Mouse (Mus musculus) heart, embryonic 13.5 days (tissue): Measurements from ENCODE around the gene Rnf150. TPM values are rescaled to one million over a fixed set of nuclear protein-coding genes. Genes with fewer than 3 reads are reported as not detected.
A peak's percentile ranks its signal among the peaks of the same experiment; 100 is the strongest.

ENCODE experiments used
- ATAC-seq: fragments of 200-750 bp; cut with Nextera tagmentation; 2 replicates; pipeline ENCODE4 v1.8.0; 2017; ENCODE audit warnings: moderate TSS enrichment; ENCODE audit not compliant: insufficient number of reproducible peaks, low FRiP score, low TSS enrichment; ENCODE audit errors: extremely low read depth
- H3K27ac ChIP-seq: fragments of 300-500 bp; sonication (generic); replicated peaks from 2 replicates; pipeline ENCODE4 v1.5.1; 2015; ENCODE audit warnings: moderate library complexity, mild to moderate bottlenecking, inconsistent platforms
- H3K27me3 ChIP-seq: fragments of 300-500 bp; sonication (generic); replicated peaks from 2 replicates; pipeline ENCODE4 v1.6.1; 2015; ENCODE audit warnings: mild to moderate bottlenecking, inconsistent platforms
- H3K36me3 ChIP-seq: fragments of 300-500 bp; sonication (generic); 2 replicates; pipeline ENCODE4 v1.6.1; 2015; ENCODE audit warnings: mild to moderate bottlenecking, inconsistent platforms
- H3K4me1 ChIP-seq: fragments of 300-500 bp; sonication (generic); 2 replicates; pipeline ENCODE4 v1.6.1; 2015; ENCODE audit warnings: inconsistent platforms
- H3K4me2 ChIP-seq: fragments of 300-500 bp; sonication (generic); 2 replicates; pipeline ENCODE4 v1.6.1; 2015; ENCODE audit warnings: inconsistent platforms, mild to moderate bottlenecking, moderate library complexity
- H3K4me3 ChIP-seq: fragments of 300-500 bp; sonication (generic); 2 replicates; pipeline ENCODE4 v1.5.1; 2015; ENCODE audit warnings: moderate library complexity, mild to moderate bottlenecking, inconsistent platforms
- H3K9ac ChIP-seq: fragments of 300-500 bp; sonication (generic); 2 replicates; pipeline ENCODE4 v1.6.1; 2015; ENCODE audit warnings: inconsistent platforms, mild to moderate bottlenecking, moderate library complexity
- H3K9me3 ChIP-seq: fragments of 300-500 bp; sonication (generic); 2 replicates; pipeline ENCODE4 v1.6.1; 2016; ENCODE audit warnings: inconsistent platforms
- WGBS: fragments of 180-500 bp; shearing (Covaris S2); methylation state at CpG from one replicate; pipeline ENCODE4 v1.1.7; 2015; ENCODE audit warnings: mixed read lengths; 5-methylcytosine and 5-hydroxymethylcytosine counted together
- polyA plus RNA-seq: library from polyadenylated mRNA; unstranded; fragments of >200 nt; fragmentation: Nextera tagmentation; extraction: Ambion mirVana; gene quantifications from 2 replicates; pipeline ENCODE4 v1.2.1, GENCODE M21; 2015

The Rnf150 gene
- polyA plus RNA-seq, 1 experiment from 2014 or later = 0.64 TPM

DNA sequence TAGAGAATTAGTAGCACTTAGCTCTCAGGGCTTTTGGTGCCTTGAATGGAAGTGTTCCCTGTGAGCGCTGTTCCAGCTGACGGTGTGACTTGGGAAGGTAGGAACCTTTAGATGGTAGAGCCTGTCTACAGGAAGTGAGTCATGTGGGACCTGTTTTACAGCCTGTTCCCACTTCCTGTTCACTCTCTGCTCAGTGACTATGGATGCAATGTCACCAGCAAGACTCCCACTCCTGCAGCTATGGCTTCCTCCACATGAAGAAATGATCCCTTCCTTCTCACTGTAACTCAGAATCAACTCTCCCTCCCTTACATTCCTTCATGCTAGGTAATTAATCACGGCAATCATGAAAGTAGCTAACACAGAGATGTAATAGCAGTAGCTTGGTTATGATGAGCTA is 51.4 kb downstream of the Rnf150 start:
- Histone ChIP-seq H3K9me3 (no peaks in the 10 kb centered on the region), H3K4me3 (no peak overlapping the region), H3K9ac (no peak overlapping the region), H3K27ac (no peak overlapping the region), H3K36me3 (no peaks in the 10 kb centered on the region), H3K4me1 (peaks cover 13% of the 10 kb centered on the region), H3K27me3 (no peaks in the 10 kb centered on the region), H3K4me2 (no peak overlapping the region)
- no peak for ATAC-seq
- 76% methylated on average over 3 of the region's 3 CpGs for WGBS

DNA sequence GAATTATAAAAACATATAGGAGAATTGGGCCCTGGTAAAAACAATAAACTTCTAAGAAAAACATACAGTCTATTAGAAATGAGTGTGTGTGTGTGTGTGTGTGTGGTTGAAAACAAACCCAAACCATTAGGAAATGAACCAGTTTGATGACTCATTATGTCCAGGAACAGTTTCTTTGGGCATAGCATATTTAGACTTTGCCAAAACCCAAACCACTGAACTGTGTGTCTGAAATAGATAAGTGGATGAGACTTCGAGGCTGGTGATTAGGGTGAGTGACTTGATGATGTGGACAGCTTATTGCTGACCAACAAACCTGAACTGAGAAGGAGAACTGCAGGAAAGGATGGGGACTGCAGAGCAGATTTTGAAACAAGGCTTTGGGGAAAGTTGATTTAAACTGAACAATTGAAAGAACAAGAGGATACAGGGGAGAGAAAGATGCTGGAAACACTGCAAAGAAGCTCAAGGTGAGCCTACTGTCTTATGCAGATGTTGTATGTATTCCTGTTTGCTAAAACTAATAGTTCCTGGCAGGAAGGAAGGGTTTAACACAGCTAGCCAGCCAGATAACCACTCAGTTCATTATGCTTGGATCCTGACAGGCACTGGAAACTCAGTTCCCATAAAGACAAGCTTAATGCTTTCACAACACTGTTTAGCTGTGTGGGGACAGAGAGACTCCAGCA is 53.8 kb downstream of the Rnf150 start:
- no peaks in the 10 kb centered on the region for H3K36me3 ChIP-seq
- ATAC-seq = no peak
- 8% methylated on average over 1 of the region's 1 CpGs for WGBS

DNA sequence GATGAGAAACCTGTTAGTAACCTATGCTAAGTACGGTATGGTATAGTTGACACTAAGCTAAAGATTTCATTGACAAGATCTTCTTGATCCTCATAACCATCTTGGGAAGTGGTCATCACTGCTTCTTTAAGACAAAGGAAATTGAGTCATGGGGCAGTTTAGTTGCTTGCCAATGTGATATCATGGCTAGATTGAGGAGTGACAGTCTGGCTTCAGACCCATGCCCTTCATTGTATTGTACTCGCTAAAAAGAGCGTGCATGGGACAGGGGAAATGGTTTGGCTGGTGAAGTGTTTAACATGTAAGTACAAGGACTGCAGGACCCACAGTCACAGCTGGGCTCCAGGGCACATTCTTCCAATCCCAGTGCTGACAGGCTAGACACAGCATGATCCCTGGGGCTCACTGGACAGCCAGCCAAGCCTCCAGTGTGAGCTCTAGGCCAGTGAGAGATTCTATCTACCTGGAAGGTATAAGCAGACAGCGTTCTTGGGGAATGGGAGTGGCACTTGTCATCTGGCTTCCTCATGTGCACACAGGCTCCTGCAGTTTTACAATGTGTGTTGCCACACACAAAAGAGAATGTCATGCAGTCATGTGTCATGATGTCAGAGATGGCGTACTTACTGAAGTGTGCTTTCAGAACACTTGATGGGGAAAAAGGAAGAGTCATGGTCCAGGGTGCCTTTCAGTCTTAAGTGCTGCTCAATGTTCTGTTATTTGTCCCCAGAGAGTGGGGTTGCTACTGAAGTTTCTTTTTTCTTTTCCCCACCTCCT is 54.6 kb downstream of the Rnf150 start:
- Histone ChIP-seq H3K4me1 (peaks cover 13% of the 10 kb centered on the region), H3K27ac (no peak overlapping the region), H3K27me3 (no peaks in the 10 kb centered on the region), H3K4me2 (no peak overlapping the region), H3K9me3 (no peaks in the 10 kb centered on the region), H3K36me3 (no peaks in the 10 kb centered on the region), H3K4me3 (no peak overlapping the region), H3K9ac (no peak overlapping the region)
- 67% methylated on average over 5 of the region's 5 CpGs for WGBS
- ATAC-seq = no peak

More for the DNA sequence above, 53.8 kb downstream of the Rnf150 start:
- no peaks in the 10 kb centered on the region for H3K9me3 ChIP-seq
- H3K4me1 ChIP-seq = peaks cover 13% of the 10 kb centered on the region
- no peak overlapping the region for H3K27ac ChIP-seq
- no peak overlapping the region for H3K9ac ChIP-seq
- no peaks in the 10 kb centered on the region for H3K27me3 ChIP-seq
- no peak overlapping the region for H3K4me2 ChIP-seq
- no peak overlapping the region for H3K4me3 ChIP-seq

DNA sequence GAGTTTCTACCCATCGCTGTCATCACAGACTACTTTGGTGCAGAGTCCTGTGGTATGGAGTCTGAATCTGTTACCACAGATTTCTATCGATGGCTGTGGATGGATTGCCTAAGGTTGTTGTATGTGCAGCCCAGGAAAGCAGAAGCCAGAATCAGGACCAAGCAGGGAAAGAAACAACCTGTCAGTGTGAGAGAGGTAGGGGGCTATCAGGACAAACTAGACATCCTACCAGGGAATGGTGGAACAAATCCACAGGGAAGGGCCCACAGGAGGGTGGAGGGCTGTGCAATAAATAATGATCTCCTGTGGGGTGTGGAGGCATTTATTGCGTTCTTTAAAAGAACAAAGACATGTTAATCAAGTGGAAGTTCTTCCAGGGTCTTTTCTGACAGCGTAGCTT is 56.5 kb downstream of the Rnf150 start:
- ATAC-seq = no peak
- 74% methylated on average over 4 of the region's 4 CpGs for WGBS

DNA sequence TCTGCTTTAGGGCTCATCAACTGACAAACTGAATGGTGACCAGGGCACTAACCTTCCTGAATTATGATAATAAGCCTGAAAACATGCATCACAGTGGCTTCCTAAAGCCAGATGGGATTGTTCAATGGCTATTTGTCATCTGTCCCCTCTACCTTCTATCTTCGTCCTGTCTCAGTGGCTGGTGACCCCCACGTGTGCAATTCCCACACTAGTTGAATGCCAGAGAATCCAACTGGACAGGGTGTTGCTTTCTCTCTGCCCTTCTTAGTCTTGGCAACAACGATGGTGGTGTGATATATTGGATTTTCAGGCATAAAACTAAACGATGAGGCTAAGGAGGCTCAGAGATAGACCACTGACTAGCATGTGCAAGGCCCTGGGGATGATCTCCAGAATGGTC is 57.0 kb downstream of the Rnf150 start:
- ATAC-seq = no peak
- no peaks in the 10 kb centered on the region for H3K27me3 ChIP-seq
- 75% methylated on average over 4 of the region's 4 CpGs for WGBS
- no peak overlapping the region for H3K9ac ChIP-seq
- no peak overlapping the region for H3K27ac ChIP-seq
- H3K36me3 ChIP-seq = no peaks in the 10 kb centered on the region
- H3K4me1 ChIP-seq = peaks cover 13% of the 10 kb centered on the region
- H3K9me3 ChIP-seq = no peaks in the 10 kb centered on the region
- H3K4me2 ChIP-seq = no peak overlapping the region
- H3K4me3 ChIP-seq = no peak overlapping the region

More for the DNA sequence above, 56.5 kb downstream of the Rnf150 start:
- H3K4me2 ChIP-seq = no peak overlapping the region
- no peak overlapping the region for H3K9ac ChIP-seq
- H3K27ac ChIP-seq = no peak overlapping the region
- peaks cover 13% of the 10 kb centered on the region for H3K4me1 ChIP-seq
- H3K9me3 ChIP-seq = no peaks in the 10 kb centered on the region
- H3K4me3 ChIP-seq = no peak overlapping the region
- no peaks in the 10 kb centered on the region for H3K36me3 ChIP-seq
- no peaks in the 10 kb centered on the region for H3K27me3 ChIP-seq

DNA sequence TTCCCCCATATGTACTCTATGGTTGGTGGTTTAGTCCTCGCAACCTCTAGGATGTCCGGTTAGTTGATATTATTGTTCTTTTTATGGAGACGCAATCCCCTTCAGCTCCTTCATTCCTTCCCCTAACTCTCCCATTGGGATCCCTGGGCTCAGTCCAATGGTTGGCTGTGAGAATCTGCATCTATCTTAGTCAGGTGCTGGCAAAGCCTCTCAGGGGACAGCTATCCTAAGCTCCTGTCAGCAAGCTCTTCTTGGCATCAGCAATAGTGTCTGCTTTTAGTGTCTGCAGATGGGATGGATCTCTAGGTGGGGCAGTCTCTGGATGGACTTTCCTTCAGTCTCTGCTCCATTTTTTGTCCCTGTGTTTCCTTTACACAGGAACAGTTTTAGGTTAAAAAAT is 62.1 kb downstream of the Rnf150 start:
- Histone ChIP-seq H3K4me1 (no peaks in the 10 kb centered on the region), H3K27me3 (no peaks in the 10 kb centered on the region), H3K27ac (no peak overlapping the region), H3K9me3 (no peaks in the 10 kb centered on the region), H3K4me3 (no peak overlapping the region), H3K9ac (no peak overlapping the region), H3K36me3 (no peaks in the 10 kb centered on the region), H3K4me2 (no peak overlapping the region)
- 82% methylated on average over 3 of the region's 3 CpGs for WGBS
- ATAC-seq = no peak

DNA sequence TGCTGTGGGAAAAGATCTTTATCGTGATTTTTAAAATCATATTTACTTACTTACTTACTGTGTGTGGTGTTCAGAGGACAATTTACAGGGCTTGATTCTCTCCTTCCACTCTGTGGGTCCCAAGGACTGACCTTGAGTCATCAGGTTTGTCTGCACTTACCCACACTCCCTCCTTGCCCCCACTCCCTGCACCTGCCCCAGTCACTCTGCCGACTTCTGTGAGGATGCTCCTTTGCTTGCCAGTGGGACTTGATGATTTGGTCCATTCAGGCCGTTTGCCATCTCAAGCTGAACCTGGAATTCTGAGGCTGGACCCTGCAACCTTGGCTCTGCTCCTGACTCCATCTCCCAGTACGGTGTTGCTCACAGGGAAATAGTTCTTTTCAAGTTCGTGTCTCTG is 63.4 kb downstream of the Rnf150 start:
- Histone ChIP-seq H3K4me1 (no peaks in the 10 kb centered on the region), H3K27ac (no peak overlapping the region), H3K4me2 (no peak overlapping the region), H3K9ac (no peak overlapping the region), H3K9me3 (no peaks in the 10 kb centered on the region), H3K4me3 (no peak overlapping the region), H3K27me3 (no peaks in the 10 kb centered on the region), H3K36me3 (no peaks in the 10 kb centered on the region)
- no peak for ATAC-seq
- WGBS = 76% methylated on average over 5 of the region's 5 CpGs

DNA sequence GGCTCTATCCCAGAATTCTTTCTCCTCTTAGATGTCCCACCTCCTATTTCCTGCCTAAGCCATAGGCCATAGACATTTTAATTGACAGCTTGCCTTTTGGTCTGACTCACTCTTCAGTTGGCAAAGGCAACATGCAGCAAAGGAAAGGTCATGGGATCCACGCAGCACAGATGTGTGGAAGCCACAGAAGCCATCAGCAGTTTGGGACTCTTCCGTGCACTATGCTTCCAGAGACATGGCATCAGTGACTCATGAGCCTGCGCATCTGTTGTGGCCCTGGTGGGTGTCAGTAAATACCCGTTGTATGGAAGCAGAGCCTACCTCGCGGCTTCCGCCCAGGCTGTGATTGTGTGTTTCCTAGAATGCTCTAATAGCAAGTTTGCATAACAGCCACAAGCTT is 68.4 kb downstream of the Rnf150 start:
- 85% methylated on average over 7 of the region's 7 CpGs for WGBS
- Histone ChIP-seq H3K36me3 (no peaks in the 10 kb centered on the region), H3K4me1 (peaks cover 6% of the 10 kb centered on the region), H3K27ac (no peak overlapping the region), H3K9me3 (no peaks in the 10 kb centered on the region), H3K27me3 (no peaks in the 10 kb centered on the region), H3K4me3 (no peak overlapping the region), H3K9ac (no peak overlapping the region), H3K4me2 (no peak overlapping the region)
- no peak for ATAC-seq

DNA sequence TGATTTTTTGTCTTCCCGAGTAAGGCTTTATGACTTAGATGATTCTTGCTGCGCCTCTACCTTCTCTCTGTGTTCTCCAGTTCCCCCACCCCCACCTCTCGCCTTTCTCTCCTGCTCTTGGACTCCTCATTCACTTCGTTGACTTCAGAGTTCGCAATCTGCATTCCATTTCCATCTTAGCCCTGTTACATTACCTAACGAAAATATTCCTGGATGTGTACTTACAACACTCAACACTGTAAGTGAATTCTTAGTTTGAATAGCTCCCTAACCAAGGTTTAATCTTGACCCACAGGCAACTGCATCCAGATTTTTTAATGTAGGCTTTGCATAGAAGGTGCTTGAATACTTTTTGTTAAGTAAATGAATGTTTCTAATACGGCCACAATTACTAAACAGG is 73.0 kb downstream of the Rnf150 start:
- Histone ChIP-seq H3K27ac (no peak overlapping the region), H3K36me3 (no peaks in the 10 kb centered on the region), H3K4me1 (peaks cover 33% of the 10 kb centered on the region), H3K4me3 (no peak overlapping the region), H3K9ac (no peak overlapping the region), H3K4me2 (no peak overlapping the region), H3K27me3 (no peaks in the 10 kb centered on the region), H3K9me3 (no peaks in the 10 kb centered on the region)
- whole genome bisulfite sequencing = 57% methylated on average over 7 of the region's 7 CpGs
- ATAC-seq = no peak

DNA sequence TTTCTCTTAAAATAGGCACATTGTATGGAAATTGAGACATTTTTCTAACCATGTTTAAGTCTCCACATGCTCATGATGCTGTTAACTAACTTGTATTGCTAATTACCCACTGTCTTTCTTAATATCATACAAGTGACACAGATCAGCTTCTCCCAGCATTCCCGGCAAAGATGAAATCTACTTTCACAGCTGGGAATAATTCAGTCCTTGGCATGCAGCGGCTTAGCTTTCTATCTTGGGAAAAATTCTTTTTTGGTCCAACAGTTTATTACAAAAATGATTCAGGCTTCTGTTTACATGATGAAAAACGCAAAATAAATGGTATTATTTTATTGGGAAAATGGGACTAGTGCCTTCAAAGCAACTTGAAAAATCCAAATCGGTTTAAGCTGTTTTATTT is 73.7 kb downstream of the Rnf150 start:
- Histone ChIP-seq H3K27ac (no peak overlapping the region), H3K9ac (no peak overlapping the region), H3K4me2 (no peak overlapping the region), H3K9me3 (no peaks in the 10 kb centered on the region), H3K27me3 (no peaks in the 10 kb centered on the region), H3K4me1 (peaks cover 33% of the 10 kb centered on the region), H3K36me3 (no peaks in the 10 kb centered on the region), H3K4me3 (no peak overlapping the region)
- 70% methylated on average over 4 of the region's 4 CpGs for WGBS
- no peak for ATAC-seq

DNA sequence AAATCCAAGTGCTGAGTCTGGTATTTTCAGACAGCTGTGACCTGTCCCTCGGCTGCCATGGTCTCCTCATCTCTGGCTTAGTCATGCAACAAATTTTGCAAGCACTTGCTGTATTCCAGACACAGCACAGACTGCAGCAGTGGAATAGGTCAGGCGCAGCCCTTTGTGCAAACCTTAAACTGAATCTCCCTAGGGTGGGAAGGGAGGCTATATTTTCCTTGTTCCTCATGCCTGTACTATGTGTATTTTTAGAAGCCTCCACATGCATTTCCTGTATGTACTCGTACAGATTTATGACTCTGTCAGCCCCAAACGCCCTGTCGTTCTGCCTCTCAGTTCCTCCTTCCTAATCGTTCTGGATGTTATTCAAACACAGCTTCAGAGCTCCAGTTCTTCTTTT is 76.8 kb downstream of the Rnf150 start:
- H3K9ac ChIP-seq = 0 out of 2 replicates have a peak overlapping the region, but pooled peaks have one; percentile 33
- H3K36me3 ChIP-seq = no peaks in the 10 kb centered on the region
- H3K27ac ChIP-seq = peak overlapping the region; percentile 68
- H3K4me2 ChIP-seq = peak overlapping the region; percentile 35
- 13% methylated on average over 6 of the region's 6 CpGs for WGBS
- no peak for ATAC-seq
- no peaks in the 10 kb centered on the region for H3K9me3 ChIP-seq
- no peaks in the 10 kb centered on the region for H3K27me3 ChIP-seq
- H3K4me3 ChIP-seq = no peak overlapping the region
- H3K4me1 ChIP-seq = peaks cover 48% of the 10 kb centered on the region
